Mouse (Mus musculus): ENCODE results near the gene Xirp1.
A peak's percentile ranks its signal among the peaks of the same experiment; 100 is the strongest.

The Xirp1 gene

GRCm38 (mm10) chr9:119972166-119972565 lies 51.2 kb downstream of the Xirp1 start:
- DNase-seq (ENCODE audit: low spot score in 2 of 2), result no peak

- no peak for DNase-seq (ENCODE audit: low spot score in 2 of 2)
Observed at GRCm38 (mm10) chr9:119970763-119971656, 52.4 kb downstream of the Xirp1 start.

- DNase-seq (ENCODE audit: low spot score in 2 of 2), result peak in 1 of 2 experiments; percentile 48
Observed at GRCm38 (mm10) chr9:119970221-119970620, 53.2 kb downstream of the Xirp1 start.

- no peak for DNase-seq (ENCODE audit: low spot score in 2 of 2)
Observed at GRCm38 (mm10) chr9:119969811-119970210, 53.6 kb downstream of the Xirp1 start.

- DNase-seq (ENCODE audit: low spot score in 2 of 2), result no peak
Observed at GRCm38 (mm10) chr9:119966221-119966910, 57.0 kb downstream of the Xirp1 start.

- DNase-seq (ENCODE audit: low spot score in 2 of 2), result no peak
Observed at GRCm38 (mm10) chr9:119965186-119965585, 58.2 kb downstream of the Xirp1 start.

GRCm38 (mm10) chr9:119964206-119964605 lies 59.2 kb downstream of the Xirp1 start:
- DNase-seq (ENCODE audit: low spot score in 2 of 2), result no peak
